Mouse (Mus musculus): ENCODE data around the gene Zfand5.

Zfand5 gene

DNA sequence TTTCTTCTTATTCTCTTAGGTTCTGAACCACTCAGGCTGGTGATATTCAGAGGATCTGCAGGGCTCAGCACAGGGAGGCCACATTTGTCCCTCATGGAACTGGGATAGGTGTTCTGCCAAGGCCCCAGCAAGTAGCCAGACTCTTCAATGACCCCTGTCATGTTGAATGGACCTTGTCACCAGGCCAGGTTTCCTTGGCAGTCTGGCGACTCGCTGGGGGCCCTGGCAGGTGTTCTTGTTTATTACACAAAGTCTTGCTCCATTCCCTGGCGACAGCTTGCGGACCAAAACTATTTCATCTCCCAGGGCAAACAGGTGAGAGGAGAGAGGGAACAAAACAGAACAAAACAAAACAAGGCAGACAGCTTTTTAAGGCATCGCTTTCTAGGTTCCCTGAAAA lies 57.7 kb downstream of the Zfand5 start:
- DNase-seq (ENCODE audit: low spot score): no peak

DNA sequence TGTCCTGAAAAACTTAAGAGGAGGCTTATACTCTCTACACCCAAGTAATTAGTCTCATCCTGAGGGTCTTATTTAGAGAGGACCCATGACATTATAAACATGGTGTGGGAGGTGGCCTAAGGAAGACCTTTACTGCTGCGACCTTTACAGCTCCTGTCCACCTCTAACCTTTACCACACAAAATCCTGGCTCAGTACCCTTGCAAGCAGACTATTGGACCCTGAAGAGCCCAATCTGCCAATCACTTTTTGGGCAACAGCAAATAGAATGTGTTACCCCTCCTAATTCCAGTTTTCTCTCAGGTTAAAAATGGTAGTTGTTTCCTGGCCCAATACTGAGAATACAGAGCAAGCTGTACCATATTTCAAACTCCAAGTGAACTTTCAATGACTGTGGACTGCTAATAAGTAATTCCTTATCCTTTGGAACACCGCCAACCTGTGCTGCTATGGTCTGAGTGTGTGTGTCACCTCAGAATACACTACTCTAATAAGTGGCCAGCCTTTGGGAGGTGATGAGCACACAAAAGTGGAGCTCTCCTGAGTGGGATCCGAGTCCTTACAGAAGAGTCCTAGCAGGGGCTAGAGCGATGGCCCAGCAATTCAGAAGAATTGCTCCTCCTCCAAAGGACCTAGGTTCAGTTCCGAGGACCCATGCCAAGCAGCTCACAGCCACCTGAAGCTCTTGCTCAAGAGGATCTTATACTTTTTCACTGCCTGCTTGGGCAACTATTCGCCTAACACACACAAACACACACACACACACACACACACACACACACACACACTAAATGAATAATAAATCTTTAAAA lies 58.4 kb downstream of the Zfand5 start:
- no peak for DNase-seq (ENCODE audit: low spot score)

DNA sequence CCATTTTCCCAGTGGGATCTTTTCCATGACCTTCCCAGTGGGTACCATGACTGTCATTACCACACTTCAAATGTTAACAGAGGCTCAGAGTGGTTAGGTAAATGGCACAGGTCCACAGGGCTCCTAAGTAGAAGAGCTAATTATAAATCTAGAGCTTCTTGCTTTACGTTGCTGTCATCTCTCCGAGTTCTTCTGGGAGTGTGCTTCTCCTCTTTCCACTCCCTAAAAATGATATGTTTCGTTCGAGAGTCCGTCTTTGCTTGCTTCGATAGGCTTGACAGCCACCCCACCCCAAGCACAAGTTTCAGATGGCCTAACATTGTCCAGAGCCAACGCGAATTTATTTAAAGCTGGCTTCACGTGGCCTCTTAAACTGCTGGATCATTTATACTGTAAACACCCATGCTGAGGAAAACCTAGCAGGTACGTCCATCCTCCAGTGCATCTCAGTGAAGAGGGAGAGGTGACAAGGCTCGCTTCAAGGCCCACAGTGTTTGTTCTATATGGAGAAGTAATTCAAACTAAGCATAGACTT lies 59.6 kb downstream of the Zfand5 start:
- DNase-seq (ENCODE audit: low spot score): no peak
